Mouse (Mus musculus) liver, adult 2 months (tissue): ENCODE measurements around the gene Rhoq. TPM values are rescaled to one million over a fixed set of nuclear protein-coding genes. Genes with fewer than 3 reads are reported as not detected.

Source experiments
- DNase-seq: peaks from one replicate; pipeline ENCODE4 v3.0.0-alpha.2; 2011; ENCODE audit warnings: low read depth, low spot score; ENCODE audit errors: extremely low read depth
- H3K27ac ChIP-seq: fragments of 200-500 bp; replicated peaks from 2 replicates; pipeline ENCODE4 v1.5.1; 2012; ENCODE audit warnings: low read depth, mild to moderate bottlenecking, control low read depth, inconsistent platforms, low read length; ENCODE audit not compliant: insufficient read depth
- H3K27me3 ChIP-seq: fragments of 200-500 bp; 2 replicates; pipeline ENCODE4 v1.6.1; 2012; ENCODE audit warnings: mild to moderate bottlenecking, moderate library complexity, low read length, inconsistent platforms; ENCODE audit not compliant: control insufficient read depth, insufficient read depth
- H3K36me3 ChIP-seq: fragments of 200-500 bp; 2 replicates; pipeline ENCODE4 v1.6.1; 2012; ENCODE audit warnings: low read length, inconsistent platforms; ENCODE audit not compliant: control insufficient read depth, insufficient read depth
- H3K4me1 ChIP-seq: fragments of 200-500 bp; 2 replicates; pipeline ENCODE4 v1.6.1; 2011; ENCODE audit warnings: low read length; ENCODE audit not compliant: control insufficient read depth, insufficient read depth
- H3K4me3 ChIP-seq: fragments of 200-500 bp; 2 replicates; pipeline ENCODE4 v1.5.1; 2011; ENCODE audit warnings: low read depth, mild to moderate bottlenecking, control low read depth, low read length, moderate library complexity; ENCODE audit not compliant: insufficient read depth
- H3K79me2 ChIP-seq: fragments of 200-500 bp; 2 replicates; pipeline ENCODE4 v1.6.1; 2012; ENCODE audit warnings: inconsistent platforms, mild to moderate bottlenecking, low read length, moderate library complexity; ENCODE audit not compliant: control insufficient read depth, insufficient read depth
- H3K9ac ChIP-seq: fragments of 200-500 bp; 2 replicates; pipeline ENCODE4 v1.6.1; 2012; ENCODE audit warnings: low read depth, mild to moderate bottlenecking, control low read depth, inconsistent platforms, low read length
- CTCF ChIP-seq: fragments of 200-500 bp; IDR thresholded peaks from 2 replicates; pipeline ENCODE4 v1.5.1; 2011; ENCODE audit warnings: low read depth, low read length, control low read depth
- POLR2A ChIP-seq: fragments of 200-500 bp; IDR thresholded peaks from 2 replicates; pipeline ENCODE4 v1.6.1; 2011; ENCODE audit warnings: low read length, control low read depth; ENCODE audit not compliant: insufficient read depth; ENCODE audit errors: extremely low read depth
- WGBS: fragments of 180-500 bp; shearing (Covaris S2); methylation state at CpG from one replicate; pipeline ENCODE4 v1.1.7; 2018; 5-methylcytosine and 5-hydroxymethylcytosine counted together
- polyA plus RNA-seq: library from polyadenylated mRNA; depleted of rRNA; stranded (reverse); fragments of >200 nt; gene quantifications from 2 replicates; pipeline ENCODE4 v1.2.3, GENCODE M21; 2012
- total RNA-seq: library from RNA; depleted of rRNA; stranded (reverse); fragments of >200 nt; gene quantifications from 2 replicates; pipeline ENCODE4 v1.2.3, GENCODE M21; 2014

Gene Rhoq
- total and polyA plus RNA-seq, 2 experiments, result 3.2 to 5.2 TPM

DNA sequence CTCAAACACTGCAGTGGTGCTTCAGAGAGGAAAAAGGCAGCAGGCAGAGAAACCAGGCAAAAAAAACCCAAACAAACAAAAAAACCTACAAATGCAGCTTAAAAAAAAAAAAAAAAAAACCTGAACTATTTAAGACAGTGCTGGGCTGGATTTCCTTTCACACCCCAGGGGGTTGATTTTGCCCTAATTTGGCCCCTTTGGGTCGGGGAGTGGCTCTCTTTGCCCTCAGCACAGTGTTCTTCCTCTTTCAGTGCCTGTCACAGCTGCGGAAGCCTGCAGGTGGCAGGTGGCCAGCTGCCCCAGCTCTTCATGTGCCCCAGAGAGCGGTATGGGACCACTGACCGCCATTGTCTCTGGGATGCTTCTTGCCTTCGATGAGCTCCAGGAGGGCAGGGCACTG, 6.7 kb downstream of the Rhoq start:
- Histone ChIP-seq H3K27ac (no peak overlapping the region), H3K9ac (no peak overlapping the region), H3K79me2 (no peaks in the 10 kb centered on the region), H3K36me3 (no peaks in the 10 kb centered on the region), H3K27me3 (no peaks in the 10 kb centered on the region), H3K4me3 (no peak overlapping the region), H3K4me1 (no peaks in the 10 kb centered on the region)
- no peak for TF ChIP-seq POLR2A
- TF ChIP-seq CTCF, result no peak
- no peak for DNase-seq
- 75% methylated on average over 5 of the region's 5 CpGs for WGBS

GRCm38 (mm10) chr17:86970026-86970750, 7.3 kb downstream of the Rhoq start:
- Histone ChIP-seq H3K4me3 (no peak overlapping the region), H3K36me3 (no peaks in the 10 kb centered on the region), H3K9ac (no peak overlapping the region), H3K27me3 (no peaks in the 10 kb centered on the region), H3K4me1 (no peaks in the 10 kb centered on the region), H3K79me2 (no peaks in the 10 kb centered on the region), H3K27ac (no peak overlapping the region)
- no peak for DNase-seq
- no peak for TF ChIP-seq CTCF
- no peak for TF ChIP-seq POLR2A
- WGBS, result 95% methylated on average over 15 of the region's 15 CpGs

- H3K27ac ChIP-seq, result no peak overlapping the region
- H3K79me2 ChIP-seq, result no peaks in the 10 kb centered on the region
- 91% methylated on average over 5 of the region's 5 CpGs for WGBS
- H3K36me3 ChIP-seq, result no peaks in the 10 kb centered on the region
- H3K27me3 ChIP-seq, result no peaks in the 10 kb centered on the region
- no peak for TF ChIP-seq POLR2A
- TF ChIP-seq CTCF, result no peak
- no peak overlapping the region for H3K9ac ChIP-seq
- DNase-seq, result no peak
- H3K4me3 ChIP-seq, result no peak overlapping the region
- H3K4me1 ChIP-seq, result no peaks in the 10 kb centered on the region
Observed at GRCm38 (mm10) chr17:86971036-86971435, 8.2 kb downstream of the Rhoq start.

DNA sequence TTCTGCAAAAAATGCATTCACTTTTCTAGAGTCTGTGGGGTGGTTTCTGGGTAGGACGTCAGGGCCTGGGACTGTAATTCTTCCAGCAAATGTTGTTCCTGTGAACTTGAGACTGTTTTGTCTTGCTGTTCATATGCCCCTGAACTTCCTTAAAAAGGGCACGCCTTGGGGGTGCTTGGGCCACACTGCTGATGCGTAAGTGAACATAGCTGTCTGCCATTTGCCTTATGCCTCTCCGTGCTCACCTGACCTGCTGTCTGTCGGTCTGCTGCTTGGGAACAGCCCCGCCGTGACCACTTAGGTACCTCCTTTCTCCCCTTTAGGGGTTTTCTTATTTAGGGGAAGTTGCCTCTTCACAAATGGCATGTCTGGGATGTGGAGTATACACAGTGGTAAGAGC, 9.0 kb downstream of the Rhoq start:
- no peak overlapping the region for H3K4me3 ChIP-seq
- TF ChIP-seq POLR2A (no peak), CTCF (no peak)
- no peaks in the 10 kb centered on the region for H3K36me3 ChIP-seq
- H3K4me1 ChIP-seq, result no peaks in the 10 kb centered on the region
- no peak overlapping the region for H3K27ac ChIP-seq
- DNase-seq, result no peak
- H3K9ac ChIP-seq, result no peak overlapping the region
- WGBS, result 91% methylated on average over 7 of the region's 7 CpGs
- no peaks in the 10 kb centered on the region for H3K79me2 ChIP-seq
- no peaks in the 10 kb centered on the region for H3K27me3 ChIP-seq

DNA sequence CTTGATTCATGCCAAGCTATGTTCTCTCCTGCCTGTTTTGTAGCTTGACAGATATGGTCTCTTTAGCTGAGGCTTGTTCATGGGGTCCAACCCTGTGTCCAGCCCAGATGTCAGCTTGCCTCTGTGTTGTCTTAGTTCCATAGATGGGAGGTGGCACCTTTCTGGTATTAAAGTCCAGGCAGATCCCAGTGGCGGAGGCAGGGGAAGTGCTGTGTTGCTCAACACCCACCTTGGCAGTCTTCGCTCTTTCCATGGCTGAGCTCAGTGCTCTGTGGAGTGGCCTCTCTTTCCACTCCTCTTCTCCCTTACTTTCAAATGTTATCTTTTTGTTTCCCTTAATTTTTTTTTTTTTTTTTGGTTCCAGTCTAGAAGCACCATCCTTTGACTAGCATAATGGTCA, 10.2 kb downstream of the Rhoq start:
- Histone ChIP-seq H3K27ac (no peak overlapping the region), H3K4me3 (no peak overlapping the region), H3K9ac (no peak overlapping the region), H3K4me1 (no peaks in the 10 kb centered on the region), H3K36me3 (no peaks in the 10 kb centered on the region), H3K79me2 (no peaks in the 10 kb centered on the region), H3K27me3 (no peaks in the 10 kb centered on the region)
- no peak for TF ChIP-seq POLR2A
- TF ChIP-seq CTCF, result no peak
- 27% methylated on average over 2 of the region's 2 CpGs for WGBS
- DNase-seq, result peak; percentile 52

GRCm38 (mm10) chr17:86976387-86976786, 13.5 kb downstream of the Rhoq start:
- H3K4me3 ChIP-seq, result no peak overlapping the region
- H3K36me3 ChIP-seq, result no peaks in the 10 kb centered on the region
- no peaks in the 10 kb centered on the region for H3K79me2 ChIP-seq
- no peak for TF ChIP-seq CTCF
- DNase-seq, result no peak
- H3K4me1 ChIP-seq, result no peaks in the 10 kb centered on the region
- H3K27ac ChIP-seq, result no peak overlapping the region
- WGBS, result 82% methylated on average over 10 of the region's 10 CpGs
- H3K9ac ChIP-seq, result no peak overlapping the region
- H3K27me3 ChIP-seq, result no peaks in the 10 kb centered on the region
